Mouse (Mus musculus): ENCODE results near the gene Wasf1. TPM values are rescaled to one million over a fixed set of nuclear protein-coding genes. Genes with fewer than 3 reads are reported as not detected.

Gene Wasf1
- polyA plus RNA-seq, 1 experiment from 2014 or later = 62.5 TPM

Other genes starting within 250 kb of the Wasf1 start
- 0.63 and 0.73 TPM in 2 replicates for gene Mettl24, start 200.2 kb upstream of the Wasf1 start, polyA plus RNA-seq (2016; fragmentation: Nextera tagmentation; extraction: Ambion mirVana)
- 38.1 and 40.6 TPM in 2 replicates for gene Cdc40, start 164 bp upstream of the Wasf1 start, polyA plus RNA-seq (2016; fragmentation: Nextera tagmentation; extraction: Ambion mirVana)
- 0.22 and 0.24 TPM in 2 replicates for gene Gpr6, start 188.8 kb downstream of the Wasf1 start, polyA plus RNA-seq (2016; fragmentation: Nextera tagmentation; extraction: Ambion mirVana)

All from forebrain, embryonic 12.5 days (tissue).